Mouse (Mus musculus) adrenal gland (tissue): Measurements from ENCODE around the gene Hist1h2bf.
"Not testable (repeated sequence)": the region's sequence is repeated elsewhere in the genome, so short reads cannot be mapped to it uniquely, and the experiment has no call there.

Experiments
- intact Hi-C: fragments of 180-260 bp; cut with DNase I; formaldehyde crosslinking; loops from one replicate; pipeline ENCODE4 v1.15.1; 2025

Gene Hist1h2bf

DNA sequence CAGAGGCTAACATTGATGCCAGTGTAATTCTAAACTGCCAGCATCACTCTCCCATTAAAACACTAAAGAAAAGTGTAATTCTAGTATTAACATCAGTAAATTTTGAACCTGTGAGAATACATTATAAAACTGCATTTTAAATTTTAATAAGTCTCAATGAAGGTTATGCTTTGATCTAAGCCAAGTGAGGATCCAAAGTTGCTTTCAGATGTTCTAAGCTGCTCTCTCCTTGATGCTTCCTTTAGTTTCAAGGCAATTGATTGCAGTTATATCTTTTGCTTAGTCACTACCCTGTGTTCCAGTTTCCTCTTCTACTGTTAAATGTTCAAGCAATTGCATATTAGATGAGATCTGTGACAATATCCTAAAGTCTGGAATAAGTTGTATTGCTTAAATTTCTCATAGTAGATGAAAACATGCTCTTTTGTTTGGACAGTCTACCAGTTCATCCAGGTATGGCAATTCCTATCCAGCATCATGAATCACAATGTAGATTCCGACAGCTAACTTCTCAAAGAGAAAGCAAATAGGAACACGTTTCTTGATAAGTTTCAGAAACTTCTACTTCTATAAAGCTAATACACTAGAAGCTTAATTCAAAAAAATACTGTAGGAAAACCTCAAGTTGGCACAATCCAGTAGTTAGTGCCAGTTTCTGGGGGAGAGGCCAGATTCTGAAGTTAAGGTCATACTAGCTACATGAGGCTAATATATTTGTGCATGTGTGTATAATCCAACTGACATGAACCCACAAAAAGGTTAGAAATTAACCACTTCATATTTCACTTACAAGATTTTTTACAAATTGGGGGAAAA, 1.6 kb downstream of the Hist1h2bf start:
- intact Hi-C loops, result no loop called here

DNA sequence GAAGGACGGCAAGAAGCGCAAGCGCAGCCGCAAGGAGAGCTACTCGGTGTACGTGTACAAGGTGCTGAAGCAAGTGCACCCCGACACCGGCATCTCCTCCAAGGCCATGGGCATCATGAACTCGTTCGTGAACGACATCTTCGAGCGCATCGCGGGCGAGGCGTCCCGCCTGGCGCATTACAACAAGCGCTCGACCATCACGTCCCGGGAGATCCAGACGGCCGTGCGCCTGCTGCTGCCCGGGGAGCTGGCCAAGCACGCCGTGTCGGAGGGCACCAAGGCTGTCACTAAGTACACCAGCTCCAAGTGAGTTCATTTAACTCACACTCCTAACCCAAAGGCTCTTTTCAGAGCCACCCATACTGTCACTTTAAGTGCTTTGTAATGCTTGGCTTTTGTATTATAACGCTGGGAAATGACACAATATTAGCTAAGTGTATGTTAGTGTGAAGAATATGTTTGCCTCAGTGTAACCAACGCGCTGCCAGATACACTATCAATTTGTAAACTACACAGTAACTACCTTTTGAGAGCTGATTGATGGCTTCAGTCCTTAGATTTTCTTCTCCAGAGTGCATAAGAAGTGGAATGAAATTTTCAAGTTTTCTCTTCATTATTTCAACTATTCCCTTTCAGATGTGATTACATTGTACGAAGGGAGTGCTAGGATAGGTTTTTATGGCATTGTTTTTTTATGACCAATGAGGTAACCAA, 2.3 kb downstream of the Hist1h2bf start:
- intact Hi-C loops, result not testable (repeated sequence)

DNA sequence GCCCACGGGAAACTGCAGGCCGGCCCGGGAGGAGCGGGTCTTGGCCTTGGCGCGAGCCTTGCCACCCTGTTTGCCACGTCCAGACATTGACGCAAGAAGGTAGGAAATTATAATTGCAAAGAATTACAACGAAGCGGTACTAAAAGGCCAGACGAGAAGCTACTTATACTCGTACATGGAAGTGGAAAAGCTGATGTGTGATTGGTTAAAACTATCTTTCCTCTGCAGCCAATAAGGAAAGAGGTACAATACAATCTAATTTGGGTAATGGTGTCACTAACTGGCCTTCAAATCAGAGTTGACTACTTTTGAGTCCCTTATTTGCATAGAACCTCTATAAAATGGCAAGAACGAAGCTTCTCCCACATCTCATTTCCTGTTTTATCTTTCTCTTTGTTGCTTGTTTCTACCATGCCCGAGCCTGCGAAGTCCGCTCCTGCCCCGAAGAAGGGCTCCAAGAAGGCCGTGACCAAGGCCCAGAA, 2.9 kb downstream of the Hist1h2bf start, which contains the start of the genes Hist1h2ae and Hist1h2bg:
Gene Hist1h2ae, minus strand, starts transcription at position 199 of the 482 bp plus-strand sequence.
Gene Hist1h2bg, plus strand, starts transcription at position 375 of the 482 bp plus-strand sequence.
- intact Hi-C loops, result no loop called here

DNA sequence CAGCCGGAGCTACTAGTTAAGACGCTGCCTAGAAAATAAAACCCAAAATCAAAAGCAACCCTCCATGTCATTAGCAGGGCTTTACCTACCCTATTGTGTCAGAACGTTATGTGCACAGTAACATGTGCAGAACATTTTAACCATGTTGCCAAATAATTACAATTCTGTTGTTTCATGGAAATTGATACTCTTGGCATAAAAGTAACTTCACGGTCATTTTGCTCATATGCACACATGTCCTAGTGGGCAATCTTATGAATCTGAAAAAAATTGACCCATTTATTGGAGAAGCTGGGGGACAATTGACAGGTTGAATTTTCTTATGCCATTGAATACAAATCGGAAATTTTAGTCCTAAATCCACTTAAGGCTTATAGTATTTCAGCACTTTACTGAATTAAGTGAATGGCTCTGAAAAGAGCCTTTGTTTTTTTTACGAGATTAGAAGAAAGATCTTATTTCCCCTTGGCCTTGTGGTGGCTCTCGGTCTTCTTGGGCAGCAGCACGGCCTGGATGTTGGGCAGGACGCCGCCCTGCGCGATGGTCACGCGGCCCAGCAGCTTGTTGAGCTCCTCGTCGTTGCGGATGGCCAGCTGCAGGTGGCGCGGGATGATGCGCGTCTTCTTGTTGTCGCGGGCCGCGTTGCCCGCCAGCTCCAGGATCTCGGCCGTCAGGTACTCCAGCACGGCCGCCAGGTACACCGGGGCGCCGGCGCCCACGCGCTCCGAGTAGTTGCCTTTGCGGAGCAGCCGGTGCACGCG, 3.6 kb downstream of the Hist1h2bf start:
- intact Hi-C loops, result not testable (repeated sequence)

DNA sequence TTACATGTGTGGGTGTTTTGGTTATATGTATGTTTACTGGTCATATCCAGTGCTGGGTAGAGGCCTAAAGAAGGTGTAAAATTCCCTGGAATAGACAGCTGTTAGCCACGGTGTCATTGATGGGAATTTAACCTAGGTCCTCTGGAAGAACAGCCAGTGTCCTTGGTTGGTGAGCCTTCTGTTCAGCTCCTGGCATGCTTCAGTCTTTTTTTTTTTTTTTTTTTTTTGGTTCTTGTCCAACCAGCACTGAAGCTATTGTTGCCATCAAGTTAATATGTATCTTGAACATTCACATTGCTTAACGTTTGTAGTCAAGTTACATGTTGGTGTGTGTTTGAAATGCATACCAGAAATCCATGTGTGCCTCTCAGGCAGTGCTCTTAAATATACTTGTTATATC, 9.5 kb downstream of the Hist1h2bf start:
- intact Hi-C loops, result no loop called here

DNA sequence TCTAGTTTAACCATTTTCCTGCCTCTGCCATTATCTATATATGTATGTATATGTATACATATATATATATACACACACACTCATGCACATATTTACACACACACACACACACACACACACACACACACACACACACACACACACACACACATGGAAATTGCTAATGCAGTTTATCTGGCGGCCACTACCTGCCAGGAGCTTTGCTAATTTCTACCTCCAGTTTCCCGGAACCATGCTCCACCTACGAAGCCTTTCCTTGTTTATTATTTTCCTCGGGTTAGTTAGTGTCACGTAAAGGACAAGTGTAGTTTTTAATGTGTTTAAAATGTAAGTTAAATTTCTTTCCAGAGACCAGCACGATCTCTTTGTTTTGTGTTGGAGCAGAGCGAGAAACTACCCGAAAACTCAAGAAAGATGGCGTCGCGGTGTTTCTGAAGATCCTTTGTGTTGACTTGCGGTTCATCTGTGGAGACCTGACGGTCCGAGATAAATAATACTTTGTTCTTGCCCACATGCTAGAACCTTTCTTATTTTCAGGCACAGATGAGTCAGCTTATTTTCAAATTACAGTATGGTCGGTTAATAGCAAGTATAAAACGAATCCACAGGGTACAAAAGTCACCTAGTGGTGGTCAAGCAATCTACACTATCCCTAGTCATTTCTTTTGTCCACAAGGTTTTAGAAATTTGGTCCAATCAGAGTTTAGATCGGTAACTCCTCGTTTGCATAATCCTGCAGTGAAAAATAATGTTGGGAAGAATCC, 11.1 kb downstream of the Hist1h2bf start:
- intact Hi-C loops, result no loop called here

DNA sequence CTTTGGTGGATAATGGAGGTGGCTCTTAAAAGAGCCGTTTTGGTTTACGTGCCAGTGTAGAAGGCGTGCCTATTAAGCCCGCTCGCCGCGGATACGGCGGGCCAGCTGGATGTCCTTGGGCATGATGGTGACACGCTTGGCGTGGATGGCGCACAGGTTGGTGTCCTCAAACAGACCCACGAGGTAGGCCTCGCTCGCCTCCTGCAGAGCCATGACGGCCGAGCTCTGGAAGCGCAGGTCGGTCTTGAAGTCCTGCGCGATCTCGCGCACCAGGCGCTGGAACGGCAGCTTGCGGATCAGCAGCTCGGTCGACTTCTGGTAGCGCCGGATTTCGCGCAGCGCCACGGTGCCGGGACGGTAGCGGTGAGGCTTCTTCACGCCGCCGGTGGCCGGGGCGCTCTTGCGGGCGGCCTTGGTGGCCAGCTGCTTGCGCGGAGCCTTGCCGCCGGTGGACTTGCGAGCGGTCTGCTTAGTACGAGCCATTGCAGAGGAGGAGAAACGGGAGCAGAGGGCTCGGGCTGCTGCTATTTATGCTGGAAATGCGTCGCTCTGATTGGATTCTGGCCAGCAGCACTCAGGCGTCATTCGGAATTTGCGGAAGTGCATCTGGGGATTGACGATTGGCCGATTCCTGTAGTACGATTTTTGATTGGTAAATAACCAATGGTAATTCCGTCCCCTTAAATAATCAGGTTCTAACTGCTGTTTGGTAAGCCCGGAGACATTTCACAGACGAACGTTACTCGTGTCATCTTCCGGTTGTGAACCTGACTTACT, 11.9 kb downstream of the Hist1h2bf start, which contains the start of gene Hist1h3e:
Gene Hist1h3e, minus strand, starts transcription at position 487 of the 777 bp plus-strand sequence.
- intact Hi-C loops, result not testable (repeated sequence)

DNA sequence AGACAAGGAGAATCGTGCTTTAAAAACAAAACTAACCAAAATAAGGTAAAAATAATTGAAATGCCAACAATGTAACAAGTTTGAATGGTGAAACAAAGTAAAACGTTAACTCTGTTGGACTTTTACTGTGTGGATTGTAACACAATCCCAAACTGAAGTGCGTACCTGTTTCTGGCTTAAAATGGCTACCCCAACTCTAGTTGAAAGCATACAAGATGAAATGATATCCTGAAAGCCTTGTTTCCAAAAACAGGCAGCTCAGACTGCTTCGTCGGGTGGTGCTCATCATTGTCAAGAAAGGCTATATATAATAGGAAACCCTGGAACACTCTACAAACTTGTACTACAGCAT, 12.5 kb downstream of the Hist1h2bf start:
- intact Hi-C loops, result not testable (repeated sequence)

DNA sequence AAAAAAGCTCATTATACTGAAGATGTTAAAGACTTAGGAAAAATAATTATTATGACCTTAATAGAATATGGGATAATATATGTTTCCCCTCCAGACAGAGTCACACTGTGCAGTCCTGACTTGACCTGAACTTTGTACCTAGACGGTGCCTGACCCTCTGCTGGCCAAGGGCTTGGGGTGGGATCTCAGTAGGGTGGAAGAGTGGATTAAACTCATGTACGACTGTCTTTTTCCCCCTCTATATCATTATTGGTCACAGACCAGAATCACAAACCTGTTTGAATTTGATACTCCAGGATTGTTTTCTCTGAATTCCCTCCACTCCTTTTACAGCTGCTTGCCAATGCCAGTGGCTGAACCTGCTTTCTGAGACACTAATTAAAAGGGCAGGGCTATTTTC, 13.3 kb downstream of the Hist1h2bf start:
- intact Hi-C loops, result not testable (repeated sequence)

DNA sequence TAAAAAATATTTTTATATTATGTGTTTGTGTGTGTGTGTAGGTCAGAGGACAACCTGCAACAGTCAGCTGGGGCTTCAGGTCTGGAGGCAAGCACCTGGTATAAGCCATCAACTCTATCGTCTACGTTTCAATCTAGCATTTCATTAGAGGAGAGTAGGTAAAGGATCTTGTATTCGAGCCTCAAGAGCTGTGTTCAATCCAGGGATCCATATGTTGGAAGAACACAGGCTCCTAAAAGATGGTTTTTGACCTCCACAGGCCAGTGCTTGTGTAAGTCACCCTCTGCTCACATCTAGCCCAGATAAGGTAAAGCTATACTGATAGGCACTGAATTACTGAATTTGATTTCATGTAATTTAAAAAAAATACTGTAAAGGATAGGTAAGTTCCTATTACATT, 17.1 kb downstream of the Hist1h2bf start:
- intact Hi-C loops, result no loop called here

DNA sequence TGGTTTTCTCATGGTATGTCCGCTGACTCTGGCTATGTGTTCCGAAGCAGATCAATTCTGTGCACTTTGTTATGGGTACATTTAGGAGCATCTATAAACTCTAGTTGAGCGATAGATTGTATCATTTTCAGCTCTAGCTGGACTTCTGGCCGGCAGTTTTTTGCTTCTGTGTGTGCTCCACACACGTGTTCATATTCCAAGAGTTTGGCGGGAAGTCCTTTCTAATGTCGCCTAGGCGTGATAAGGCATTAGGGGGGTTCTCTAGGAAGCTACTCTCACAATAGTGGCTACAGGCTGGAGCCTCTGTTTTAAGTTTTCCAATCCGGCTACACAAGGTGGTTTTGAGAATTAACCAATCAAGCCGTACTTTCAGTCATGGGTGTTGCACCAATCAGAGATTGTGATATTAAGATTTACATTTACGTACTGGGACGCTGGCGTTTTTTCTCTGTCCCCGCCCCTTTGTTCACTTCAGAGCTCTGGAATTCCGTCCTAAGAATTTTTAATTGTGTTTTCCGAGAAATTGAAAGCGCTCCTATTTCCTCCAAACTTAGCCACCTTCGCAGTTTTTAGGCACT, 18.1 kb downstream of the Hist1h2bf start:
- intact Hi-C loops, result no loop called here

DNA sequence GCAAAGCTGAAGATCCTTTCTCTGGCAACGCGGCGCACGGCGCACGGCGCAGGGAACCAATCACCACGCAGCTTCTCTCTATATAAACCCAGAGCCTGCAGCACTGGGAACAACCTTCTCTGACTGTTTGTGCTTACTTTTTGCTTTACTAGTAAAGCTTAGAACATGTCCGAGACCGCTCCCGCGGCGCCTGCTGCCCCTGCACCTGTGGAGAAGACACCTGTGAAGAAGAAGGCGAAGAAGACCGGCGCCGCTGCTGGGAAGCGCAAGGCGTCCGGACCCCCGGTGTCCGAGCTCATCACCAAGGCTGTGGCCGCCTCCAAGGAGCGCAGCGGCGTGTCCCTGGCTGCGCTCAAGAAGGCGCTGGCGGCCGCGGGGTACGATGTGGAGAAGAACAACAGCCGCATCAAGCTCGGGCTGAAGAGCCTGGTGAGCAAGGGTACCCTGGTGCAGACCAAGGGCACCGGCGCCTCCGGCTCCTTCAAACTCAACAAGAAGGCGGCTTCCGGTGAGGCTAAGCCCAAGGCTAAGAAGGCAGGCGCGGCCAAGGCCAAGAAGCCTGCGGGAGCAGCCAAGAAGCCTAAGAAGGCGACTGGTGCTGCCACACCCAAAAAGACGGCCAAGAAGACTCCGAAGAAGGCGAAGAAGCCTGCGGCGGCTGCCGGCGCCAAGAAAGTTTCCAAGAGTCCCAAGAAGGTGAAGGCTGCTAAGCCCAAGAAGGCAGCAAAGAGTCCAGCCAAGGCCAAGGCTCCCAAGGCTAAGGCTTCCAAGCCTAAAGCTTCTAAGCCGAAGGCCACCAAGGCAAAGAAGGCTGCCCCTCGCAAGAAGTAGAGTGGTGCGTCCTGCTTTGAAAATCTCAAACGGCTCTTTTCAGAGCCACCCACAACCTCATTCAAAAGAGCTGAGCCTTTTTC, 18.8 kb downstream of the Hist1h2bf start:
- intact Hi-C loops, result no loop called here

DNA sequence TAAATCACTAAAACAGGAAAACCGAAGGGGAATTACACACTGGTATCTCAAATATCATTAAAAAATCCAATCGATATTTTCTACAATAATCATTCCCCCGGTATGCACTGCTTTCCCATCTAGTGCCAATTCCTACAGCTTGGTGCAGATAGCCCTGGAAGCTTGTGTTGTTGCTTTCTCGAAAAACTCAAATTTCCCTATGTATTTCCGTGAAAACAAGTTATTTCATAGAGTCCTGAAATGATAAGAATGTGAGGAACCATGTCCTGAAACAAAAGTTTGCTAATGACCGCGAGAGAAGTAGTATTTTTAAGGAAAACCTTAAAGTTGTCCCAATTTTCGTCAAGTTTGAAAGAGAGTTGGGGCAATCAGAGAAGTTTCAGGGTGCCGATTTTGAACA, 19.6 kb downstream of the Hist1h2bf start:
- intact Hi-C loops, result no loop called here

DNA sequence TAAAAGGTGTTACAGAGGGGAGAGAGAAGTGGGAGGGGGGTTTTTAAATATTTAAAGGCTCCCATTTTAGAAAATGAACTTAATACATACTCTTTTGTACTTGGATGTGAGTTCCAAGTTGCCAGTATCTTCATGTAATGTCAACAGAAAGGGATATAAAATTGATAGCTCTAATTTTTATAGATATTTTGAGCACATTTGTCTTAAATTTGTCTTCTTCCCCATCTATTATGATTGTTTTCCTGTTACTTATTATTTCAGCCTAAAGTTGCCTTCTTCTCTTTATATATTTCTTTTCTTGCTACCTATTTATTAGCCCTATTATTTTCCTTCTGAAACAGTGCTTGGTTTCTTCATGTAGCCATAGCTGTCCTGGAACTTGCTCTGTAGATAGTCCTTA, 21.0 kb downstream of the Hist1h2bf start, which contains the start of gene Hist1h1d:
Gene Hist1h1d, plus strand, starts transcription at position 301 of the 400 bp plus-strand sequence.
- intact Hi-C loops, result no loop called here

DNA sequence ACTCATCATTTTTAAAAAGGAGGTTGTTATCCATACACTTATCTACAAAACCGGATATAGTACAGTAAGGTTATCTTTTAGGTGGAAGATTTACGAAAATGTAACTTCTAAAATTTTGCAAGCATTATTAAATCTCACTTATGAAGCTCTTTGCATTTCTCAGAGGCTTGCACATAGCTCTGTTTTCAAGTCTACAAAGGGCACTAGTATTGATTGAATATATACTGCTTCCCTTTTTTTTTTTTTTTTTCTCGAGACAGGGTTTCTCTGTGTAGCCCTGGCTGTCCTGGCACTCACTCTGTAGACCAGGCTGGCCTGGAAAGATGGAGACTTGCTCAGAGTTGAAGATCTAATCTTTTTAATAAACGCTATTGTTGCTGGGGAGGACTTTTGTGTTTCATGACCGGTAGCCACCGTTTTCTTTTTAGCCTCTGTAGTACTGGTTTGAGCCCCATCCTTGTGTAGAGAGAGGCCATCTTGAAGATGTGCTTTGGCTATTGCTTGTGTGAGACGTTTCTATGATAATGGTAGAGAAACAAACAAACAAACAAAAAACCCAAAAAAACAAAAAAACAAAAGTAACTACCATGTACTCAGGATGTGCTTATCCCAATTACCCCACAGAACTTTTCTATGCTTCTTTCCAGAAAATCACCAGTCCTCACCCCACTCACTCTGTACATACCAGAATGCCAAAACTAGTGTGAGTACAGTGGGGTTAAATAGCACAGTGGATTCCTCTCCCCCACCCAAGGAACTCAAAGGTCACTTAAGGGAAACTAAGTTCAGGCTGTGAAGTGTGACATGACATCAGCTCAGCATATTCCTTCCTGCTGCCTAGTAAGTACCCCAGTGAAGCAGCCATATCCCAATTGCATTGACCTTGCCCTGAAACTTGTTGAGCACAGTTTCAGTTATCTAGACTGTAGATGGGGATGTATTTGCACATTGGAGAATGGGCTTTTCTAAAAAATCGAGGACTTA, 21.8 kb downstream of the Hist1h2bf start:
- intact Hi-C loops, result no loop called here

DNA sequence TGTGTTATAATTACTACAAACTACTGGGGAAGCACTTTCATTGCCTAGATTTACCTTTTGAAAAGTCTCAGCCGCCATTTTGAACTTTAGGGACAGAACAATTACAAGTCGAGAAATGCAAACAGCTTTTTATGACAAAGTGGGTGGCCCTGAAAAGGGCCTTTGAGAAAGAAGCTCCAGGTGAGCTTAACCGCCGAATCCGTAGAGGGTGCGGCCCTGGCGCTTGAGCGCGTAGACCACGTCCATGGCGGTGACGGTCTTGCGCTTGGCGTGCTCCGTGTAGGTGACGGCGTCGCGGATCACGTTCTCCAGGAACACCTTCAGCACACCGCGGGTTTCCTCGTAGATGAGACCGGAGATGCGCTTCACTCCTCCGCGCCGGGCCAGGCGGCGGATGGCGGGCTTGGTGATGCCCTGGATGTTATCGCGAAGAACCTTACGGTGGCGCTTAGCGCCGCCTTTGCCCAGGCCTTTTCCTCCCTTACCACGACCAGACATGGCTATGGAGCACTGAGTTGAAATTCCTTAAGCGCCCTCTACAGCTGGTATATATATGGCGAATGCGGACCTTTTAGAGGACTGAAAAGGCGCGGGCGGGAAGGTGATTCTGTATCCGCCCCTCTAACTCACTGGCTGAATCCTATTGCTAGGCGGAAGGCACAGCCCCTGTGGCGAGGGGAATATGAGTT, 22.7 kb downstream of the Hist1h2bf start, which contains the start of gene Hist1h4f:
Gene Hist1h4f, minus strand, starts transcription at position 503 of the 689 bp plus-strand sequence.
- intact Hi-C loops, result not testable (repeated sequence)

DNA sequence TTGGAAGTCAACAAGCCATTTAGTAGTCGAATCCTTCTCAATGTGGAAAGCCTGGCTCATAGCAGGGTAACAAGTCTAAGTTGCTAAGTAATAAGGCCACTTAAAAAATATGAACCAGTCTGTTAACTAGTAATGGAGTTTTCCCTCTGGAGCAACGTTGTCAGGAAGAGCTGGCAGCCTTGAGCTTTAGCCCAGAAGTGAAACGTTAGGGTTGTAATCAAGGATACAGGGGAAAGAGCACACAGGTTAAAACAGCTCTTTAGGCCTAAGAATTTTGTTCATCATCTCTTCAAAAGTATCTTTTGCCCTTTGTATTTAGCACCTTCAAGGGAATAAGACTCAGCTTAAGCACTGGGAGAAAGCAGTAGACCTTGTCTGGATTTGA, 23.2 kb downstream of the Hist1h2bf start:
- intact Hi-C loops, result no loop called here
